Mouse (Mus musculus): ENCODE results near the gene Hoxb5.

Gene Hoxb5

DNA sequence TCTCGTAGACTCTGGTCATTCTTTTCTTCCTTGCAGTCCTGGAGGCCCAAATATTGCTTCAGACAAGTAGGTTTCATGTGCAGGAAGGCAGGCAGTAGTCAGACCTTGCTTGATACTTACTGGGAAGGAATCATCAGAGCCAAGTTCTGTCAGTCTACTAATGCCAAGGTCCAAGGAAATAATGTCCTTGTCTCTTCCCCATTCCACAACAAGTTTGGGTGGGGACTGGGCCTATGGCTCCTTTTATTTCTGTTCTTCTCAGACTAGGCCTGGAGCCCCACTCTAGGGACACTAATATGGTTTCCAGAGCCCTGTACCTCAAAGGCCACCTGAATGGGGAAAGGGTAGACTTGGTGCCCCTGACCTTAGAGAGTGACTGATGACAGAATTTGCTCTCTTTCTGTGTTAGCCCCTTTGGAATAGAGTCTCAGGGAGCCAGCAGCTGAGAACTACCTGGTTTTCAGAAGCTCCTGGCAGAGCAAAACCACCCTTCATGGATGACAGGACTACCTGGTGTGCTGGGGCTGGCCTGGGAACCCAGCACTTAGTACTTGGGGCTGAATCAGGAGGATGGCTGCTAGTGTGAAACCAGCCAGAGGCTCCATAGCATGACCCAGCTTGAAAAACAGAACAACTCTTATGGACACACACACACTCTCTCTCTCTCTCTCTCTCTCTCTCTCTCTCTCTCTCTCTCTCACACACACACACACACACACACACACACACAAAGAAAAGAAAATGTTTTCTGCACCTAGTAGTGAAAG is 14.5 kb upstream of the Hoxb5 start:
- no peak for DNase-seq (ENCODE audit: low spot score)

DNA sequence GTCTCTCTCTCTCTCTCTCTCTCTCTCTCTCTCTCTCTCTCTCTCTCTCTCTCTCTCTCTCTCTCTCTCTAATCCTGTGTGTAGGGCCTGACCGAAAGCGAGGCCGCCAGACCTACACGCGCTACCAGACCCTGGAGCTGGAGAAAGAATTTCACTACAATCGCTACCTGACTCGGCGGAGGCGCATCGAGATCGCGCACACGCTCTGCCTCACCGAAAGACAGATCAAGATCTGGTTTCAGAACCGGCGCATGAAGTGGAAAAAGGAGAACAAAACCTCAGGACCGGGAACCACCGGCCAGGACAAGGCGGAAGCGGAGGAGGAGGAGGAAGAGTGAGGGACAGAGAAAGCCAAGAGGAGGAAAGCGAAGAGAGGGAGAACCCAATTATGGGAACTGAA is 13.8 kb upstream of the Hoxb5 start:
- DNase-seq (ENCODE audit: low spot score) = no peak

DNA sequence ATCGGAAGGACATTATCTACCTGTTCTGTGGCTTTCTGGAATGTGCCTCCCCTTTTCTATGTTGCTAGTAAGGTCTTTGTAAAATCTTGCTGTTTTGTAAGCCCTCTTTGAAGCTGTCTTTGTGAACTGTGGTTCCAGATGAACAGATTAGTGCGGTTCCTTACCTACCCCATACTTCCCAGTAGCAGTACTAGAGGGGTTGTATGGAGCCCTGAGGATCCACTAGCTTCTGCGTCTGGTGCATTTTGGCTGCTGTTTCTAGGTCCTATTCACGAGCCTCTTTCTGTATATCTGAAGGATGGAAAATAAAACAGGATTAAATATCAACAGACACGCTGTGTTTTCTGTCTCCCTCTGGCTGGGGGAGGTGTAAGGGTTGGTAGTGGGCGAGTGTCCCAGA is 13.3 kb upstream of the Hoxb5 start:
- no peak for DNase-seq (ENCODE audit: low spot score)

DNA sequence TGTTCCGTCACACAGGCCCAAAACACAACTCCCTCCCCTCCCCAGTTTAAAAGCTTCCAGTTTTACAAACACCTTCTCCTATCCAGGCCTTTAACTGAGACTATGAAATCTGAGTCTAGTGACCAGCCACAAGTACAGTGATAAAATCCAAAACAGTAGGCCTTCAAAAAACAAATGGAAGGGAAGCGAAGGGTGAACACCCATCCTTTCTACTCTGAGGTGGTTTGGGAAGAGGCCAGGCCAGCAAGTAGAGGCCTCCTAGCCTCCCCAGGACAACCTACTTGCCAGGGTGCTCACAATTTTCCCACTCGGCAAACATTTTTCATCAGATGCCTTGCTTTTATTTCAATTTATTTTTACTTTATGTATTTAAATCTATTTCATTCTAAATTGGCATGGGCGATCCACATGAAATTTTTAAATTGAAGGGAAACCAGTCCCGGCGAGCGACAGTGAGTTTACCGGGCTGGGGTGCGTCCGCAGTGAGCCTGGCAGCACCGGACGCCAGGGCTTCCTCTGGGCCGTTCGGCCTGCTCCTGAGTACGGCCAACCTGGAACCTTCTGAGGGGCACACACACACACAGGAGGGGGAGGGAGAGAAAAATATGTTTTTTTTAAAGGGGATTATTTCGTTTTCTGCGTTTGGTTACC is 12.3 kb upstream of the Hoxb5 start:
- no peak for DNase-seq (ENCODE audit: low spot score)

DNA sequence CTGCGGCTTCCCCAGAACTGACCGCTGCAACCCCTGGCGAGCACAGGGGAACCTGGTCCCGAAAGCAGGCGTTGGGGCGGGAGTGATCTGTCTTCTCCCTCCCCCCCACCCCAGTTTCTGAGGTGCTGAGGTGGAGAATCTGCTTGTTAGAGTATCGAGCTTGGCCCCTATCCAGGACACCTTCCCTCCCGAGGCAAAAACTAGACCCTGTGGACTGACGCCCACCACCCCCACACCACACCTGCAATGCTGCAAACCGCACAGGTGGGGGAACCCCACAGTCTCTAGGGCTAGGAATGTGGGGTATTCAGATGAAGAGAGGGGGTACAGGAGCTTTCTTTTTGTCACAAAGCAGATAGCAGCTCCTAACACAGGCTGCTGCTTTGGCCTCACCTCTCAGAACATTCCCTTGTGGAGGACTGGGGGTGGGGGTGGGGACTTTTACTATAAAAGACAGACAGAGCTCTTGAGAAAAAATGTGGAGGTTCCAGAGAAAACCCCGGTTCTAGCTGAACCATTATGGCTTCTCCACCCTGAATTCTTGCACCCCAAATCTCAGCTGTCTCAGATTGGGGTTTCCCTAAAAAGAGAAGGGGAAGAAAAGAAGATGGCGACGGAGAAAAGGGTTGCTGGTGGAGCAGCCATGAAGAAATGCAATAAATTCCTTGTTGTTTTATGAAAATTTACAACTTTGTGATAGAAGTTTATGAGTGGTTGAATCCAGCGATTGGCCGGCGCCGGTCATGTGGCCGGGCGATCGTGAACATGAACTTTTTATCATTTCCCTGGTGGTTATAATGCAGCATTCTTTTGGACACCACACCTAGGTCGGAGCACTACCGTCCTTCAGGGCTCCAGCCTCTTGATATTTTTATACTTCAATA is 11.2 kb upstream of the Hoxb5 start, which contains the start of gene Hoxb6:
Gene Hoxb6, plus strand, starts transcription at position 796 of the 884 bp plus-strand sequence.
- no peak for DNase-seq (ENCODE audit: low spot score)

DNA sequence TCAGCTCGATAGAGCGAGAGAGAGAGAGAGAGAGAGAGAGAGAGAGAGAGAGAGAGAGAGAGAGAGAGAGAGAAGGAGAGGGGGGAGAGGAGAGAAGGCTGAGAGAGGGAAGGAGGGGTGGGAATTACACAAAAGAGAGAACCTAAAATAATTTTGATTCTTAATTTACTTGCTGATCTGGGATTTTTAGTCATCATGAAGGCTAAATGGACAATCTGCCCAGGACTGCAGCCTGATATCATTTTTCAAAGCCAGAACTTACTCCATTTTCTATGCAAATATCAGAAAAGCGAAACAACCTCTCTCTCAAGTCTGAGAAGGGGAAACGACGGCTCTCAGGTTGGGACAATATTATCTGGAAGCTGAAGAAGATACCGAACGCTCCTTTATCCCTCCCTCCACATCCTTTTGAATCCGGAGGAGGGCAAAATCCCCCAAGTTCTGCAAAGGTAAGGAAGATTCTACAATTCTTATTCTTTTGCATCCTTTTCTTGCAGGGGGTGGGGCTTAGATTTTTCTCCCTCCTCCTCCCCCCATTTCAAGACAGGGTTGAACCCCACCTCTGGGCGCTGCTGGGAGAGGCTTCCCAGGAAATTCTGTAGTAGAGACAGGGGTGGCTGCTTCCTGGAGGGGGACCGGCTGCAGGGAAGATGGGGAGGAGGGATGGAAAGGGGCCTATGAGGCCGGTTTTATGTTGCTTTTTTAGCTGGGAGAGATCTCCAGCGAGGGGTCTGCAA is 10.4 kb upstream of the Hoxb5 start:
- DNase-seq (ENCODE audit: low spot score) = no peak

DNA sequence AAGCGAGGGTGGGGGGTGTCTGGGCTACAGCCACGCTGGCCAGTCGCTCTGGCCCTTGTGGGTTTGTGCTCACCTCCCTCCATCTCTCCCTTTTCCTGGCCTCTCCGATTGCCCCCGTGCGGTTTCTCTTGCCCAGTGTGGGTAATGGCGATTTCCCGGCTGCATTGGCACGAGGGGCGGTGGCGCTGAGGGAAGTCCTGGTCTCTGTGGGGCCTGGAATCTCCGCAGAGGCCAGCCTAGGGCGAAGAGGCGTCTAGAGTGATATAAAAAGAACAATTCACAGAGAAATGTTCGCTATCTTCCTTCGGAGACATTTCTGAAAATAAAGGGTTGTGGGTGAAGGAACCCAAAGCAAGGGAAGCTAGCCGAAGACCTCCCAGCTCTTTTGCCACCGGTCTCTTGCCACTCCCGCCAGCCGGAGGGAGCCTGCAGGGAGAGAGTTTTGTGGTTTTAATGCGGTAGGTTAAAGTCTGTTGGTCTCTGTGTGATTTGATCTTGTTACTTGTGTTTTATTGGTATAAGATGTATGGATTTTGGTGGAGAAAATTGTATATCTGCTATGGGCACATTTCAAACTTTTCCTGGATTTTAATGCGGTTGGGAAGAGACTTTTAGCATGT is 9.7 kb upstream of the Hoxb5 start:
- DNase-seq (ENCODE audit: low spot score) = no peak

DNA sequence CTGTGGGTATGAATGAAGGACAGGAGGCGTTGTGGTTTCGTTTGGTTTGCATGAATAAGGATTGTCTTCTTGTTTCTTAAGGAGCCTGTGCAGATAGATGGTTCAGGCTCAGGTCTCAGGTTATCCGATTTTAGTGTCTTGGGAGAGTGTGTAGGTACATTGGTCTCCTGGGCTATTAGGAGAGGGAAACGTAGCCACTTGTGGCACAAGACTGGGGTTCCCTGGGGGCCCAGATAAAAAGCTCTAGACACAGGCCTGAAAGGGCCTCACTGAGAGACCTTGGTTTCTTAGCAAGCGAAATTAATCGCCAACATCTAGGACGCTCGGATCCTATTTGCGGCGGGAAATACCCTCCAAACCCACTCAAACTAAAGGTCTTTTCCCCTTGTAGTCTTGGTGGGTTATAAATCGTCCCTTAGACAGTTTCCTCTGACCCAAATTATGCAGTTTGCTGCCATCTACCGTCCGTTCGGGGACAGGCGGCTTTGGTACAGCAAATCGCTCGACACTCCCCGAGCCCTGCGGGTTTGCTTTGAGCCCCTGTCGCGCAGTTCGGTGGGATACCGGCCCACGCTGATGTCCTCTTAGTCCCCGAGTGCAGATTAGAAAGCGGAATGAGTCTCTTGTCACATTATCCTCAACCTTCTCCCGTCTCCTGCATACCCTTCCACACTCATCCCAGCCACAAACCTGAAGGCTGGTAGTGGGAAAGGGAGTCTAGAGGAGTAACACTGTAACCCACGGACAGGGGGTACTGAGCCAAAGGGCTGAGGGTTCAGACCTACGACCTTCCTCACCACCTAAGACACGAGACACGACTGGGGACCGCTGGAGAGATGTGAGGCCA is 8.7 kb upstream of the Hoxb5 start:
- peak; percentile 69 for DNase-seq (ENCODE audit: low spot score)

DNA sequence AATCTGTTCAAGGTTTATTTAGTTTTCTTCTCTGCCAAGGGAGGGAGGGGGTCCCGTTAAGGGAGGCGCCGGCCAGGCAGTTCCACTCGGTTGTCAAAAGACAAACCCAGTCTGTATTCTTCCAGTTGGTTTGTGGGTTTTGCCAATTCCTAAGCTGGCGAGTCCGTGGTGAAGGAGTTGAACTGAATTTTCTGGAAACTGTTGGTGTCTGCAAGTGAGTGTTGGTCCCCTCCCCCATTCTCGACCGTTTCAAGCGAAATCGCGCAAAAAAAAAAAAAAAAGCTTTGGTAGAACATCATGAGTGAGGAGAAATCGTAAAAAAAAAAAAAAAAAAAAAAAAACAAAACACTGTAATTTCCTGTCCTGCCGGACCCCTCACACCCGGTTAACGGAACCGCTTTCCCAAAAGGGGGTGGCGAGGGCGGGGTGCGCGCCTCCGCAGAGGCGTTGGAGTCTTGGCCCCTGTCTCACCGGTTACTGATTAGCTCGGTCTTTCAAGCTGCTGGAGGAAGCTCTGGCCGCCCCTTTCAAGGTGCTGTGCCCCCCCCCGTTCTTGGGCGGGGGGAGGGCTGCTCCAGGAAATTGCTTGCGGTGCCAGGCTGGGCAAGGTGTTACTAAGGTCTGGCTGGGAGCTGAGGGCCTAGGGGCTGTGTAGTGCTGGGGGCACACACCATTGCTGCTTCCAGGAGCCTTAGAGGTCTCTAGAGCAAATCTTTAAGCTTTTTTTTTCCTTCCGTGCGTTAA is 7.9 kb upstream of the Hoxb5 start:
- no peak for DNase-seq (ENCODE audit: low spot score)

DNA sequence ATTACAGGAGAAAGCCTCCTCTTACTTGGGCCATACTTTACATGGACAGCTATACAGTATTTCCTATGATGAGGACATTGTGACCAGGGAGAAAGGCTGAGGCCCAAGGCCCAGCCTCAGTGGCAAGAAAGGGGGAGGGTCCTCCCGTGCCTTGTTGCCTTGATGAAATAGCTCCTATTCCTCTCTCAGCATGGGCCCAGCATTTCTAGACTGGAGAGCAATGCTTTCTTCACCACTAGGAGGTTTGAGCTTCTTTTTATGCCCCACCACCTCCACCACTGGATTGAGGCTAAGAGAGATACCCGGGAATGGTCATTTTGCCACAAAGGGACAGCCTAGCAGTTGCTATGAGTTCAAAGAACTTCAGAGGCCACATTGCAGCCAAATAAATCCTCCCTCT is 6.1 kb upstream of the Hoxb5 start:
- no peak for DNase-seq (ENCODE audit: low spot score)

- no peak for DNase-seq (ENCODE audit: low spot score)
Measured at GRCm38 (mm10) chr11:96297428-96297827, 5.7 kb upstream of the Hoxb5 start.

DNA sequence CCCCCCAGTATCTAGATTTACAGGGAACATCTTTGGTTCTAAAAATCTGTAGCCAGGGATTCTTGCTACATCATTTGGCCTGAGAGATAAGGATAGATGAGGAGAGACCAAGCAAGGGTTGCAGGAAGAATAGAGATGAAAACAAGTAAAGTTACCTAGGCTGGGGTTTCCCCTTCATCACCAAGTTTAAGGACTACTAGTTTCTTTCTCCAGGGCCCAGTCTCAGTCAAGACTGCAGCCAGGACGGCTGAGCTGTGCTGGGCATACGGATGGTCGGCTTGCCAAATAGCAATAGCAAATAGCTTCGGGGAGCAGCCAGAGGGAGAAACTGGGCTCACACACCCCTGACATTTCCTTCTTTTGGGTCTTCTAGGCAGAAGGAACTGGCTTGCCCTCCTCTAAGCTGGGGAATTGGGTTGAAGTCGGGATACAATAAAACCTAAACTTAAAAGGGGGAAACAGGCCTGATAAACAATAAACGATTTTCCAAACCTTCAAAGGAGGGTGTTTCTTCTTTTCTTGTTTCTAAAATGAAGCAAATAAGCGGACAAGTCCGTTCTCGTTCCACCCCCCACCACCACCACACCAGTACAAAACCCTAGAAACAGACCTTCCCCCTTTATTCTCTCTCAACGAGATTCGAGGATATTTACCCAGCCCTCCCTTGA is 5.0 kb upstream of the Hoxb5 start:
- DNase-seq (ENCODE audit: low spot score) = no peak

DNA sequence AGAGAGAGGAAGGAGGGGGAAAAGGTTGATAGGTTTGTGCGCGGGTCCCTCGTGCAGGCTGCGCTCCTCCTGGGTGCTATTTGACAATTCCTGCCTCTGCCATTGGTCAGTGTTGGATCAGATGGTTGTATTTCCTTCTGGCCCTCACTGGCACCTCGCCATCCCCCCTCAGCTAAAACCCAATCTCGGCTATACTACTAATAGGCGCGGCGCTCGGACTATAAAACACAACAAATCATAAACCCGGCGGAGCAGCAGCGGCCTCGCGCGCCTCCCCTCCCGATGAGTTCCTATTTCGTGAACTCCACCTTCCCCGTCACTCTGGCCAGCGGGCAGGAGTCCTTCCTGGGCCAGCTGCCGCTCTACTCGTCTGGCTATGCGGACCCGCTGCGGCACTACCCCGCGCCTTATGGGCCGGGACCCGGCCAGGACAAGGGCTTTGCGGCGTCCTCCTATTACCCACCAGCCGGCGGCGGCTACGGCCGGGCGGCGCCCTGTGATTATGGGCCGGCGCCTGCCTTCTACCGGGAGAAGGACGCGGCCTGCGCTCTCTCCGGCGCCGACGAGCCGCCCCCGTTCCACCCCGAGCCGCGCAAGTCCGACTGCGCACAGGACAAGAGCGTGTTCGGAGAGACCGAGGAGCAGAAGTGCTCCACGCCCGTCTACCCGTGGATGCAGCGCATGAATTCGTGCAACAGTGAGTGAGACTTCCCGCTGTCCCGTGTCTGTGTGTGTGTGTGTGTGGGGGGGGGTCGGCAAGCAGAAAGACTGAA is 4.1 kb upstream of the Hoxb5 start:
- DNase-seq (ENCODE audit: low spot score) = no peak

DNA sequence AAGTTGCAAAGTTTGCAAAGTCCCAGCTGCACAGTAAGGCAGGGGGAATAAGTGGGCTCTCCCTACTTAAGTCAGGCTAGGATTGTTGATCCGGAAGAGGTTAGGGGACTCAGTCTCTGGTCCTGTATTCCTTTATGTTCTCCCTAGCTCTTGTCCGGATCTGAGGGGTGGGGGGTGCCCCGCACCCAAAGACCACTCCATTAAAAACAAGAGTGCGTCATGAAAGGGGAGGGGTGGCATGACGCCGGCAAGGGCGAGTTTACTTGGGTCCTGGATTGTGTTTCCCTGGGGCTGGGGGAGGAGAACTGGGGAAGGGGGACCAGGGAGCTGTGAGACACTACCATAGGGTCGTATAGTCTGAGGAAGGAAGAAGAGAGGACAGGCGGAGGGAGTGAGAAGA is 3.4 kb upstream of the Hoxb5 start:
- DNase-seq (ENCODE audit: low spot score) = no peak

GRCm38 (mm10) chr11:96300354-96301063 is 2.6 kb upstream of the Hoxb5 start:
- no peak for DNase-seq (ENCODE audit: low spot score)

- DNase-seq (ENCODE audit: low spot score) = no peak
Measured at GRCm38 (mm10) chr11:96301064-96301431, 2.1 kb upstream of the Hoxb5 start.

DNA sequence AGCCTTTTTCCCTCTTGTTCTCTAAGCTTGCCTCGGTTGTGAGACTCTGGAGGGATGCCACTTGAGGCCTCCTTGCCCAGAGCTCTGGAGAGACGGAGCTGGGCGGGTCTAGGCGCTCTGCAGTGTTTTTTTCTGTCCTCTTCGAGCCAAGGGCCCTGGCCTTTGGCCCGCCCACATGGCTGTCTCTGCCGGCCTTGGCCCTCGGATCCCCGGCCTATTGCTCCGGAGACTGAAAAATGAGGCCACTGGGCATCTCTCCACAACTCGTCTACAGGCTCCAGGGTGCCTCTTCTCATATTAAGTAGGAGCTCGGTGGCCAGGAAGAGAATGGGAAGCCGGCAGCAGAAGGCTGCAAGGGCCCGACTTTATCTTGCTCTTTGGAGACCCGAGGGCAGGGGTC is 1.3 kb upstream of the Hoxb5 start:
- DNase-seq (ENCODE audit: low spot score) = peak; percentile 66
